Mouse (Mus musculus): ENCODE data around the gene Thra. TPM values are rescaled to one million over a fixed set of nuclear protein-coding genes. Genes with fewer than 3 reads are reported as not detected.
"Not testable (repeated sequence)": the region's sequence is repeated elsewhere in the genome, so short reads cannot be mapped to it uniquely, and the experiment has no call there.

The Thra gene
- total RNA-seq, 2 experiments from 2014 or later = 719 to 771 TPM

GRCm38 (mm10) chr11:98712009-98712408 lies 28.4 kb upstream of the Thra start:
- intact Hi-C loops (cut with DNase I) = loop anchor here (2.0 kb wide), 1 partner anchor 51 kb away; no protein-coding TSS in a partner anchor
- DNase-seq (ENCODE audit: low spot score in 2 of 2) = not testable (repeated sequence)

- intact Hi-C loops (cut with DNase I) = loop anchor here (2.0 kb wide), 1 partner anchor 49 kb away; no protein-coding TSS in a partner anchor
- DNase-seq (ENCODE audit: low spot score in 2 of 2) = no peak
These were observed 26.7 kb upstream of the Thra start for GRCm38 (mm10) chr11:98713703-98714102.

- intact Hi-C loops (cut with DNase I) = no loop called here
- DNase-seq (ENCODE audit: low spot score in 2 of 2) = no peak
These were observed 24.5 kb upstream of the Thra start for GRCm38 (mm10) chr11:98715946-98716345.

GRCm38 (mm10) chr11:98717904-98718303 lies 22.5 kb upstream of the Thra start:
- intact Hi-C loops (cut with DNase I) = loop anchor here (2.0 kb wide), 1 partner anchor 69 kb away; no protein-coding TSS in a partner anchor
- DNase-seq (ENCODE audit: low spot score in 2 of 2) = peak; percentile 87 to 92

GRCm38 (mm10) chr11:98720756-98721155 lies 19.7 kb upstream of the Thra start:
- DNase-seq (ENCODE audit: low spot score in 2 of 2) = no peak
- intact Hi-C loops (cut with DNase I) = no loop called here

GRCm38 (mm10) chr11:98721458-98722226 lies 18.8 kb upstream of the Thra start:
- intact Hi-C loops (cut with DNase I) = no loop called here
- DNase-seq (ENCODE audit: low spot score in 2 of 2) = peak; percentile 61 to 69

GRCm38 (mm10) chr11:98723098-98723497 lies 17.3 kb upstream of the Thra start:
- intact Hi-C loops (cut with DNase I) = no loop called here
- DNase-seq (ENCODE audit: low spot score in 2 of 2) = no peak

GRCm38 (mm10) chr11:98725926-98726506 lies 14.4 kb upstream of the Thra start:
- intact Hi-C loops (cut with DNase I) = no loop called here
- no peak for DNase-seq (ENCODE audit: low spot score in 2 of 2)

- DNase-seq (ENCODE audit: low spot score in 2 of 2) = peak; percentile 89 to 97
- intact Hi-C loops (cut with DNase I) = no loop called here
These were observed 11.3 kb upstream of the Thra start, which contains the start of gene Med24 for GRCm38 (mm10) chr11:98729119-98729588. Gene Med24, minus strand, starts transcription at chr11:98729435.

DNA sequence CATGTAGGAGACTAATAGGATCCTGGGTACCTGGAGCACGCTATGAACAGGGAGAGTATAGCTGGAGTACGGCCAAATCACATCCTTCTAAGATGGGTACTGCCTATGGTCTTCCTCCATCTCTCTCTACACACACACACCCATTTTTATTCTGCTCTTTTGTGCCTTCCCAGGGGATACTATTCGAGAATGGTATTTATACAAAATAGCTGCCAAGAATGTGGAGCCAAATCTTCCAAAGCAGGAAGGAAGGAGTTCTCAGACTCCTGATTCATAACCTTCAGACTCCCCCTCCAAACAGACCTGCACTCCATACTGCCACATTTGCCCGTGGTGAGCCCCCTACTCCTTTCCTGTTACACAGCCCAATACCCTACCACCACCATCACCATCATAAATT lies 9.7 kb upstream of the Thra start:
- DNase-seq (ENCODE audit: low spot score in 2 of 2) = peak in 1 of 2 experiments; percentile 43
- intact Hi-C loops (cut with DNase I) = no loop called here

DNA sequence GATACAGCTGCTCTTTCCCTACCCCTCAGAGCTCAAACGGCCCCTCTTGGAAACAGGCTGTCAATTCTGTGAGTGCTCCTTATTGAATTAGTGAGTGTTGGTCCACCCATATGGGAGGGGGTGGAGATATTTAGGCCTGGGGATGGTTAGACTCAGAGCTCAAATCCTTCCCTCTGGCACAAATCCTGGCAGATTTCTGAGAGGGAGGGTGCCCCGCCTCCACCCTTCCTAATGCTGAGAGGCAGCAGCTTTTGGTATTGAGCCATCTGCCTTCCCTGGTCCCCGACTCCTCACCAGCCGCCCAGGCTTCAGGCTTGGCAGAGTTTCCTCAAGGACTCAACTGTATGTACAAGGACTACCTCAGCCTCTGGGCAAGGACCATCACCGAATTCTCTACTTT lies 9.3 kb upstream of the Thra start:
- DNase-seq (ENCODE audit: low spot score in 2 of 2) = peak; percentile 81 to 96
- intact Hi-C loops (cut with DNase I) = no loop called here

- no peak for DNase-seq (ENCODE audit: low spot score in 2 of 2)
These were observed 6.4 kb upstream of the Thra start for GRCm38 (mm10) chr11:98734020-98734419.

DNA sequence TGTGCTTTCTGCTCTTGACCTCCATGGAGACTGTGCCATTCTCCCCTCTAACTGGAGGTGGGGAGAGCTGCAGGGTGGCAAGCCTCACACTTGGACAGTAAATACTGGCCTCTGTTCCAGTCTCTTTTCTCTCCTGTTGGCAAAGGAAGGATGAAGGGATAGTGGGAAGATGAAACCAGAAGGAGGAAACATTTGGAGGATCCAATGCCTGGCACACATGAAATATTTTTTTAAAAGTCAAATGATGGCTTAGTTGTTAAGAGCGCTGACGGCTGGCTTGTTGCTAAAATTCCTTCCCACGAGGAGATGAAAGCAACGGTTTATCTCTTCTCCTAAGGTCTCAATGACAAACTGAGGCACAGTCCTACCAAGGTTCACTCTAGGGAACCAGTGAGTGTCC lies 5.3 kb upstream of the Thra start:
- DNase-seq (ENCODE audit: low spot score in 2 of 2) = peak in 1 of 2 experiments; percentile 78
- intact Hi-C loops (cut with DNase I) = no loop called here

More at GRCm38 (mm10) chr11:98734020-98734419, 6.4 kb upstream of the Thra start:
- intact Hi-C loops (cut with DNase I) = no loop called here

- intact Hi-C loops (cut with DNase I) = no loop called here
- DNase-seq (ENCODE audit: low spot score in 2 of 2) = no peak
These were observed 4.3 kb upstream of the Thra start for GRCm38 (mm10) chr11:98736176-98736575.

GRCm38 (mm10) chr11:98737220-98737619 lies 3.2 kb upstream of the Thra start:
- DNase-seq (ENCODE audit: low spot score in 2 of 2); intact Hi-C loops (cut with DNase I): not testable (repeated sequence)

DNA sequence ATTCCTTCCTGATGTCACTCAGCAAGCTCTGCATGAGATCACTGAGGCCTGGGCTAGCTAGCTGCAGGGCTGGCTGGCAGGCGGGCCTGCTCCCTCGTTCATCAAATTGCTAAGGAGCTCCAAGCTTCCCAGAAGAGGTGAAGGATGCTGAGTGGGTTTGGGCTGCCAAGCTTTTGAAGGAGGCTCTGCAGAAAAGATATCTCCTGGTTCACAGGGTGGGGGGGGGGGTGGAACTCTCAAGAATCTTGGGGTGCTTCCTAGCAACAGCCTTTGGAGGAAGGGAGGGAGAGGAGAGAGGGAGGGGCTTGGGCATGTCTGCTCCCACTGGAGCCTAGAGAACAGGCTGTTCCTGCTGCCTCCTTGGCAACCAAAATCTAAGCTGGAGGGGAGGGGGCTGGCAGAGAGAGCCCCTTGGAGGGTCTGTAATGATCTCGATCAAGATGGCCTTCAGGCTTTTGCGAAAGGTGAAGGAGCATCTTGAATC lies 2.0 kb upstream of the Thra start:
- intact Hi-C loops (cut with DNase I) = no loop called here
- DNase-seq (ENCODE audit: low spot score in 2 of 2) = peak; percentile 72 to 87

- intact Hi-C loops (cut with DNase I) = no loop called here
These were observed 1.5 kb upstream of the Thra start for GRCm38 (mm10) chr11:98738925-98739324.

DNA sequence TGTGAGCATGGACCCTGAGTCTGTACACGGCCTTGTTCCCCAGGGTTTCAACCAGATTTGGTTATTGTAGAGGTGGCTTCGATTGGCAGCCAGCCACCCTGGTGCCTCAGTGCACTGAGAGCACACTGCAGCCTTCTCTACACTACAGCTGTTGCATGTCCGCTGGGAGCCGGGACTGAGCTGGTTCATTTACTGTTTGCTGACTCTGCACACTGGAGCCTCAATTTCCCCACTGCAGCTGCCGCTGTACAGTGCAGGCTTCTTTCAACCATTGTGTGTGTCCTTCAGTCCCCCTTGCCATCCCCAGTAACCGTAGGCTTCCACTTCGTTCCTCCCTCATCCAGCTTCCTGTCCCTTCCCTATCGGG lies 429 bp upstream of the Thra start:
- intact Hi-C loops (cut with DNase I) = no loop called here
- DNase-seq (ENCODE audit: low spot score in 2 of 2) = peak in 1 of 2 experiments; percentile 50

More at GRCm38 (mm10) chr11:98738925-98739324, 1.5 kb upstream of the Thra start:
- DNase-seq (ENCODE audit: low spot score in 2 of 2) = peak in 1 of 2 experiments; percentile 49

- intact Hi-C loops (cut with DNase I) = loop anchor here (1.0 kb wide), 1 partner anchor 13 kb away; no protein-coding TSS in a partner anchor
These were observed 698 bp downstream of the Thra start for GRCm38 (mm10) chr11:98741051-98741620.

More at GRCm38 (mm10) chr11:98741051-98741620, 698 bp downstream of the Thra start:
- DNase-seq (ENCODE audit: low spot score in 2 of 2) = peak; percentile 47 to 60

Data from left cerebral cortex, postnatal 25 days (tissue).